Mouse (Mus musculus): ENCODE results near the gene Krtap29-1. TPM values are rescaled to one million over a fixed set of nuclear protein-coding genes. Genes with fewer than 3 reads are reported as not detected.

The Krtap29-1 gene
- polyA plus RNA-seq, 1 experiment, result not detected

GRCm38 (mm10) chr11:99985291-99986092, 6.6 kb upstream of the Krtap29-1 start:
- TF ChIP-seq GATA1 (IDR thresholded peaks at IDR 0.05; ENCODE audit: low read length), result no peak

- no peak for TF ChIP-seq GATA1 (IDR thresholded peaks at IDR 0.05; ENCODE audit: low read length)
Observed at GRCm38 (mm10) chr11:99983442-99983841, 4.6 kb upstream of the Krtap29-1 start.

GRCm38 (mm10) chr11:99982731-99983130, 3.9 kb upstream of the Krtap29-1 start:
- no peak for TF ChIP-seq GATA1 (IDR thresholded peaks at IDR 0.05; ENCODE audit: low read length)

GRCm38 (mm10) chr11:99965961-99966360, 12.9 kb downstream of the Krtap29-1 start:
- no peak for TF ChIP-seq GATA1 (IDR thresholded peaks at IDR 0.05; ENCODE audit: low read length)

- TF ChIP-seq GATA1 (IDR thresholded peaks at IDR 0.05; ENCODE audit: low read length), result no peak
Observed at GRCm38 (mm10) chr11:99964213-99964612, 14.6 kb downstream of the Krtap29-1 start.

GRCm38 (mm10) chr11:99948175-99948574, 30.7 kb downstream of the Krtap29-1 start, which contains the start of gene Krtap9-5:
Gene Krtap9-5, plus strand, starts transcription at chr11:99948475.
- no peak for TF ChIP-seq GATA1 (IDR thresholded peaks at IDR 0.05; ENCODE audit: low read length)

GRCm38 (mm10) chr11:99937751-99938264, 41.0 kb downstream of the Krtap29-1 start:
- TF ChIP-seq GATA1 (IDR thresholded peaks at IDR 0.05; ENCODE audit: low read length), result no peak

- TF ChIP-seq GATA1 (IDR thresholded peaks at IDR 0.05; ENCODE audit: low read length), result no peak
Observed at GRCm38 (mm10) chr11:99935991-99936390, 42.9 kb downstream of the Krtap29-1 start, which contains the start of gene Krtap31-2. Gene Krtap31-2, plus strand, starts transcription at chr11:99936291.

Other genes starting within 250 kb of the Krtap29-1 start
- gene Gm14180, start 244.8 kb downstream of the Krtap29-1 start, polyA plus RNA-seq (2012), result not detected in 2 replicates
- not detected in 2 replicates for gene Gm11595, start 206.1 kb downstream of the Krtap29-1 start, polyA plus RNA-seq (2012)
- not detected in 2 replicates for gene Krtap4-8, start 198.3 kb downstream of the Krtap29-1 start, polyA plus RNA-seq (2012)
- gene Krtap4-9, start 193.9 kb downstream of the Krtap29-1 start, polyA plus RNA-seq (2012), result not detected in 2 replicates
- not detected in 2 replicates for gene Gm11596, start 185.6 kb downstream of the Krtap29-1 start, polyA plus RNA-seq (2012)
- not detected in 2 replicates for gene Gm11569, start 180.1 kb downstream of the Krtap29-1 start, polyA plus RNA-seq (2012)
- gene Gm11554, start 174.6 kb downstream of the Krtap29-1 start, polyA plus RNA-seq (2012), result not detected in 2 replicates
- not detected in 2 replicates for gene Krtap4-13, start 169.2 kb downstream of the Krtap29-1 start, polyA plus RNA-seq (2012)
- gene Gm11564, start 163.4 kb downstream of the Krtap29-1 start, polyA plus RNA-seq (2012), result not detected in 2 replicates
- gene 2300003K06Rik, start 141.0 kb downstream of the Krtap29-1 start, polyA plus RNA-seq (2012), result not detected in 2 replicates
- gene Krtap4-16, start 127.4 kb downstream of the Krtap29-1 start, polyA plus RNA-seq (2012), result not detected in 2 replicates
- not detected in 2 replicates for gene Gm11568, start 121.1 kb downstream of the Krtap29-1 start, polyA plus RNA-seq (2012)
- not detected in 2 replicates for gene Gm11559, start 114.6 kb downstream of the Krtap29-1 start, polyA plus RNA-seq (2012)
- gene Krtap9-1, start 105.7 kb downstream of the Krtap29-1 start, polyA plus RNA-seq (2012), result not detected in 2 replicates
- gene Gm11567, start 99.9 kb downstream of the Krtap29-1 start, polyA plus RNA-seq (2012), result not detected in 2 replicates
- gene Krtap31-1, start 71.1 kb downstream of the Krtap29-1 start, polyA plus RNA-seq (2012), result not detected in 2 replicates
- not detected in 2 replicates for gene Gm11565, start 64.3 kb downstream of the Krtap29-1 start, polyA plus RNA-seq (2012)
- not detected in 2 replicates for gene Krtap31-2, start 42.8 kb downstream of the Krtap29-1 start, polyA plus RNA-seq (2012)
- gene Krtap9-5, start 30.6 kb downstream of the Krtap29-1 start, polyA plus RNA-seq (2012), result not detected in 2 replicates
- not detected in 2 replicates for gene Krtap16-1, start 7.5 kb upstream of the Krtap29-1 start, polyA plus RNA-seq (2012)
- gene Krtap17-1, start 14.9 kb upstream of the Krtap29-1 start, polyA plus RNA-seq (2012), result not detected in 2 replicates
- gene Krt33a, start 37.2 kb upstream of the Krtap29-1 start, polyA plus RNA-seq (2012), result not detected in 2 replicates
- not detected in 2 replicates for gene Krt33b, start 50.8 kb upstream of the Krtap29-1 start, polyA plus RNA-seq (2012)
- not detected in 2 replicates for gene Krt34, start 62.5 kb upstream of the Krtap29-1 start, polyA plus RNA-seq (2012)
- not detected in 2 replicates for gene Krt31, start 71.5 kb upstream of the Krtap29-1 start, polyA plus RNA-seq (2012)
- gene Krt32, start 109.2 kb upstream of the Krtap29-1 start, polyA plus RNA-seq (2012), result not detected in 2 replicates
- not detected in 2 replicates for gene Krt35, start 117.2 kb upstream of the Krtap29-1 start, polyA plus RNA-seq (2012)
- not detected in 2 replicates for gene Krt36, start 126.6 kb upstream of the Krtap29-1 start, polyA plus RNA-seq (2012)
- gene Krt13, start 142.5 kb upstream of the Krtap29-1 start, polyA plus RNA-seq (2012), result not detected in 2 replicates
- gene Krt15, start 156.9 kb upstream of the Krtap29-1 start, polyA plus RNA-seq (2012), result not detected in 2 replicates
- not detected in 2 replicates for gene Krt19, start 169.6 kb upstream of the Krtap29-1 start, polyA plus RNA-seq (2012)
- gene Krt9, start 214.2 kb upstream of the Krtap29-1 start, polyA plus RNA-seq (2012), result not detected in 2 replicates
- gene Krt14, start 228.5 kb upstream of the Krtap29-1 start, polyA plus RNA-seq (2012), result not detected in 2 replicates